Mouse (Mus musculus): Measurements from ENCODE around the gene Ankrd33b. TPM values are rescaled to one million over a fixed set of nuclear protein-coding genes. Genes with fewer than 3 reads are reported as not detected.

Gene Ankrd33b
- 10 to 100 TPM; 16.2 to 17.4 TPM for total RNA-seq (2021)

DNA sequence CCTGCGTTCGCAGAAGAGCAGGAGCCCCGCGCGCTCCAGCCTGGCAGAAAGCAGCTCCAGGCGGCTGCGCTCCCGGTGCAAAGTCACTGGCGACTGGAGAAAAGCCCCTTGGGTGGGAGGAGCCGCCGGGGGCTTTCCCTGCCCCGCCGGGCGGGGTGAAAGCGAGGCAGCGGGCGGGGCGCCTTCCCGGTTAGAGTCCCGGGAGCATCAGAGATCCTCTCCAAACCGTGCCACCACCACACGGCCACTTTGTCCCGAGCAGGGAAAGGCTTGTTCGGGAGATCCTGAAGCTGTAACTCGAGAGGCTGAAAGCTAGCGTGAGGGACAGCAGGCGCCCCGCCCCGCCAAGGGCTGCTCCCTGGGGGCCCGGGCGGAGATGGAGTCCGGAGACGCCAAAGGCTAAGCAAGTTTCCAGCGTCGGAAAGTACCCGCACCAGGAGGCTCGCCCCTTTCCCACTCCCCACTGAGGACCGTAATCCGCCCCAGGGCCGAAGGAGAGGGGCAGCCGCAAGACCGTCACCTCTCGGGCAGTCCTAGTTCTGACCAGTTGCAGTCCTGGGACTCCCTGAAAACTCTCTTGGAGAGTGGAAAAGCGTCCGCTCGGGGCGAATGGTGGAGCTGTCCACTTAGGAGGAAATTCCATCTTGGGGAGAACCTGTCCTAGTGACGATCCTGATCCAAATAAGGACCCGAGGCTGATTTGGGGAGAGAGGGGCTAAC, at the start of gene Ankrd33b:
TSS of gene Ankrd33b (minus strand) at position 246 of the 720 bp plus-strand sequence.
- intact Hi-C loops (cut with DNase I), result loop anchor here (2.0 to 5.0 kb wide), 3 partner anchors 53 to 80 kb away; no protein-coding TSS in a partner anchor
- DNase-seq, result peak; percentile 80 to 82

DNA sequence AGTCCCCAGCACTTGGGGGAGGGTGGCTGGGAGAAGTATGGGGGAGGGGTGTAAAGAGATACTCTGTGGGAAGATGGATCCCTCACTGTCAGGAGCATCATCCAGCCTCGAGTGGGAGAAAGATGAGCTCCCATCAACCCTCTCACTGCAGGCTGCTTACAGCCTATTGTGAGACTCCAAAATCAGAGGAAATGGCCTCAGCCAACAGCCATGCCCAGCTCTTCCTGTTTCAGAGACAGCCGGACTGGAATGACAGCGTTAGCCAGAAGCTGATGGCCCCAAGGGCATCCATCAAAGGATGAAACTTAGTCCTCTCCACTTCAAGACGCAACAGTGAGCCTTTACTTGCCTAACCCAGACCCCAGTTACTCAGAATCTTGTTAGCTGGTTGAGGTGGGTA, 47.7 kb upstream of the Ankrd33b start:
- no peak for DNase-seq
- intact Hi-C loops (cut with DNase I), result no loop called here

DNA sequence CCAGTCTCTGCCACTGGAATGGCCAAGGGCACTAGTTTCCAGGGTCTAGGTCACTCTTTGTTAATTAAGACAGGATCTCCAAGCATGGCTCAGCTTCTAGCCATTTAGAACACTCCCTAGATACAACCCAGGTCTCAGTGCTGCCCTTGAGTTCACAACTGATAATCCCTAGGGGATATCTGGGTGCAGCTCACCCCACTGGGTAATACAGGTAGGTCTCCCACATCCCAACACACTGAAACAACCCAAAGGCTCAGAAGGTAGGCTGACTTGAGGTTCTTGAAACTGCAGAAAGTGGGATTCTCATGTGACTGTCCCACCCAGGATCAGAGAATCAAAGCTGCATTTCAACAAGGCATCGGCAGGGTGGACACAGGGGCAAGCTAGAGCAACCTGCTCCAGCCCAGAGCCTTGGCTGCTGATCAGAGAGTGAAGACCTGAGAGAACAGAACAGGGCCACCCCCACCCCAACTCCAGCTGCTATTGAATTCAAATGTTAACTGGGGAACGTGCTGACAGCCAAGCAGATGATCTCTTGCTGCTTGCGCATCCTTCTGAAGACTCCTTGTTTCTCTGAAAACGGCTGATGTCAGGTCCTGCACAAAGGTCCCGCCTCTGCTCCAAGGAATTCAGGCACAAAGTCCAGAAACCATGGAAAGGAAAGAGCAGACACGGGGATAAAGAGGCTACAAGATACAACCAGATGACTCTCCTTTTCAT, 46.8 kb upstream of the Ankrd33b start:
- intact Hi-C loops (cut with DNase I), result no loop called here
- no peak for DNase-seq

DNA sequence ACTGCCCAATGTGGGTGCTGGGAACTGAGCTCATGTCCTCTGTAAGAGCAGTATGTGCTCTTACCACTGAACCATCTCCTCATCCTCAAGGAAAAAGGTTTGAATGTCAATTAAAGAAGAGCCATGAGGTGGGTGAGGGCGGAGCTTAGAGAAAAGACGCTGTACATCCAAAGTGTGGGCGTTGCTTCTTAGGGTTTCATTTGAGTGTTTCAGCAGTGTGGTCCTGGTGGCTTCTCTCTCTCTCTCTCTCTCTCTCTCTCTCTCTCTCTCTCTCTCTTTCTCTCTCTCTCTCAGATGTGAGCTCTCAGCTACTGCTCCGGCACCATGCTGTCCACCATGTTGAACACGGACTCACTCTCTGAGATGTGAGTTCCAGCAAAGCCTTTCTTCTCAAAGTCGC, 46.1 kb upstream of the Ankrd33b start:
- intact Hi-C loops (cut with DNase I), result no loop called here

DNA sequence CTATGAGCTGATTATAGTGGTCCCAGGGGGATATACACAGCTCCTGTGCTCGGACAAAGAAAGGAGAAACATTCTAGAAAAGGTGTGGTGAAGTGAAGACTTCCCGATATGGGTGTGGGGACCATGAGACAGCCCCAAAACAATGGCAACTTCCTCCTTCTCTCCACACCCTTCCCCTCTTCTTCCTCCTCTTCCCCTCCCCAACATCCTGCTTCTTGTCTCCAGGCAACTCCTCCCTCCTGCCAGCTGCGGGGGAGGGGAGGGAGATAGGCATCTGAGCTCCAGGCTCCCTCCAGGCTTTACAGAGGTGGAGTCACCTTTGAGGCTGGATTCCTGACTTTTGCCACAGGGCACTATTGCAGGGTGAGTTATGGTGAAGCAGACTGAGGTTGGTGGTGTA, 45.4 kb upstream of the Ankrd33b start:
- intact Hi-C loops (cut with DNase I), result no loop called here
- DNase-seq, result peak; percentile 17 to 22

More for the DNA sequence above, 46.1 kb upstream of the Ankrd33b start:
- no peak for DNase-seq

DNA sequence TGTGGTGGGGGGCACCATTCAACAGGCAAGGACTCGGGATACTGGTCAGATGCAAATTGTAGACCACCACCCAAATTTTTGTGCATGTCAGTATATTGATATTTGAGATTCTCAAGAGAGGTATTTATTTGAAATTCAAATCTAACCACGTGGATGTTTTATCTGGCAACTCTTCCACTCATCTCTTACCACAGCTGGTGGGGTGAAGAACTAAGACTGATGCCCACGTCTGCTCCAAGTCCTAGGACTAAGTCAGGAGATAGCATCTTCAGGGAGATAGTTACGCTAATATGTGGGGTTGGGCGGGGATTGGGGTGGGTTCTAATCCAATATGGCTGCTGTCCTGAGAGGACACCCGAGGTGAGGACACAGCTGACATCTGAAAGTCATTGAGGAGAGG, 44.9 kb upstream of the Ankrd33b start:
- DNase-seq, result no peak
- intact Hi-C loops (cut with DNase I), result no loop called here

DNA sequence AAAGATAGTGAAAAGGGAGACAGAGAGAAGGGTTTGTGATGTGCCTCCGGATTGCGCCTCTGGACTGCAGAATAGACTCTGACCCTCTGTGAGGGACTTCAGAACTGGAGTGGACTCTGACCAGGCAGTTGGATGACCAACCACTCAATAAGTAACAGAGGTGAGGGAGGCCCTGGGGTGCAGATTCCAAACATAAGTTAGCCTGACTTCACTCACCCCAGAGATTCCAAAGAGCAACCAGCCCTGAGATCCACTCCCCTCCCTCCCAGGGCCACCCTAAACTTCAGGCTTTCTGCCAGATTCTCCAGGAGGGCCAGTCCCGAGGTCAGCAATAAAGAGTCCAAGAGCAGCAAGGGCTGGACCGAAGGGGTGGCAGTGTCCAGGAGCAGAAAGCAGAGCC, 40.0 kb upstream of the Ankrd33b start:
- DNase-seq, result no peak
- intact Hi-C loops (cut with DNase I), result no loop called here

DNA sequence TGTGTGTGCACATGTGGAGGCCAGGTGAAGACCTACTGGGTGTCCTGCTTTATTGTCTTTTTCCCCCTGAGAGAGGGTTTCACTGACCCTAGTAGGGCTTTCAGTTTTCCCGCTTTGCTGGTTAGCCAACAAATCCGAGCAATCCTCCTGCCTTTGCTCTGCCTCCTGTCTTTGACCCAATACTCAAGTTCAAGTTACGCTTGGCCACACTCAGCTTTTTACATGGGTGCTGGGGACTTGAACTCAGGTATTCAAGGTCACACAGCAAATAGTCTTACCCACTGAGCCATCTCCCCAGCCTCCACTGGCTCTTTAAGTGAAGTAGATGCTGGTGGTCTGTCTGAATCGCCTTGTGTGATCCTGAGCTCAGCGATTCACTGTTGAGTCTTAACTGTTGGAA, 39.4 kb upstream of the Ankrd33b start:
- intact Hi-C loops (cut with DNase I), result no loop called here
- no peak for DNase-seq

DNA sequence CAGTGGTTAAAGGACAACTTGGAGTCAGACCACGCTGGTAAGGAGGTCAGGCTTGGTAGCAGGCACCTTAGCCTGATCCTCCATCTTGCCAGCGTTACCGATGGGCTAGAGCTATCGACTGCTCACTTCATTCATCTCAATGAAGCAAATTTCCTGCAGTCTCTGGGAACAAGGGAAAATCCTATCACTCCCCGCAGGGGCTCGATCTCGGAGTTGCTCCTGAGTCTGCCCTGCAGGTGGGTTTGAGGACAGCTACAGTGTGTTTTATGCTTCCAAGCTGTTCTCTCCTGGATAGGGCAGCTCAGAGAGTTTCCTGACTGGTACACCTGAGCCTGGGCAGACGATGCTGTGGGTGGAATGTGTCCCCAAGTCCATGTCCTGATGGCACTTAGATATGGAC, 36.8 kb upstream of the Ankrd33b start:
- intact Hi-C loops (cut with DNase I), result no loop called here
- DNase-seq, result no peak

DNA sequence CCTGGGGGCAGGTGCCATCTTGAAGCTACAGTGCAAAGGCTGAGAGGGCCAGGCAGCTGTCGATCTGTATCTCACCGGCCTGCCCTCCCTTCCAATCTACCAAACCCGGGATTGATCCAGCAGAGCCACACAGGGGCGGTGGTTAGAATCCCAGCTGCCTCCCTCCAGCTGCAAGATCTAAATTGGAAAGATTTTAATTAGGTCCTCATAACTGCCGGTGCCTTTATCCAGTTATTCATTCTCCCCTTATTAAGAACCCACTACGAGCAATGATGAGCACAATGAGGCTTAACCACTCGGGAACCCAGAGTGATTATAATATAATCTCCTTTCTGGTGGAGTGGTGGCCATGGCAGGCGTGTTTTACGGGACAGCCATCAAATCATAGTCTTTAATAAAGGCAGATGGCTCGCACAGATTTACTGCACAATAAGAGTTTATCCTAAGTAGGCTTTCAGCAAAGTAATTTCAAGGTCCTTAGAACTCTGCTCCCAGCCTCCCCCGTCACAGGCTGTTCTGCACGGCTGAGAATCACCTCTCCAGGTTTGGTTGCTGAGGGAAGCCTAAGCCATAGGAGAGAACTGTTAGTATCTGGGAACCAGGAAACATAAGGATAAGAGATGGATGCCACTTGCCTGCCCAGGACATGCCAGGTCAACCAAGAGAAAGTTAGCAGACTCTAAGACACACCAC, 34.8 kb upstream of the Ankrd33b start:
- no peak for DNase-seq
- intact Hi-C loops (cut with DNase I), result no loop called here

DNA sequence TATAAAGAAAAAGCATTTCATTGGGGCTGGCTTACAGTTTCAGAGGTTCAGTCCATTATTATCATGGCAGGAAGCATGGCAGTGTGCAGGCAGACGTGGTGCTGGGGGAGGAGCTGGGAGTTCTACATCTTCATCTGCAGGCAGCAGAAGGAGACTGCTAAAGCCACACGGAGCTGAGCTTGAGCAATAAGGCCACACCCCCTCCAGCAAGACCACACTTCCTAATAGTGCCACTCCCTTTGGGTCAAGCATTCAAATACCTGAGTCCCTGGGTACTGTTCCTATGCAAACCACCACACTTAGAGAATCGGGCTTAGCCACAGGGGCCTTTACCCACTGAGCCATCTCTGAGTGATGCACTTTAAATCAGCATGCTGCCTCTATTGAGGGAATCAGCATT, 33.4 kb upstream of the Ankrd33b start:
- no peak for DNase-seq
- intact Hi-C loops (cut with DNase I), result no loop called here

DNA sequence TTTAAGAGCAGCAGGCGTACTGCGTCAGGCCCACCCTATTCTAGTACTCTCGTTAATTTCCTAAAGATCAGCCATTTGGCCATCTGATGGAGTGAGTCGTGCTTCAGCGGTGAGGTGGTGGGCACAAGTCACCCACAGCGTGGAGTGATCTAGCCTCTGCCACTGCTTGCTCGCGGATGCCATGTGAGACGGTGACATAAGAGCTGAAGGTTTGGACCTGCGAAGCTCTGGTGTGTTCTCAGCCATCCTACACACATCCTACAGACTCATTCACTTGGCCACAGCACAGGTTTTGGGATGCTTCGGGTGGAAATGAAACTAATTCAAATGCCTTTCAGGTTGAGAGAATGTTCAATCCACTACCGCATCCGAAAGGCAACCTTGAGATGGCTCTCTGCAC, 31.2 kb upstream of the Ankrd33b start:
- DNase-seq, result no peak

DNA sequence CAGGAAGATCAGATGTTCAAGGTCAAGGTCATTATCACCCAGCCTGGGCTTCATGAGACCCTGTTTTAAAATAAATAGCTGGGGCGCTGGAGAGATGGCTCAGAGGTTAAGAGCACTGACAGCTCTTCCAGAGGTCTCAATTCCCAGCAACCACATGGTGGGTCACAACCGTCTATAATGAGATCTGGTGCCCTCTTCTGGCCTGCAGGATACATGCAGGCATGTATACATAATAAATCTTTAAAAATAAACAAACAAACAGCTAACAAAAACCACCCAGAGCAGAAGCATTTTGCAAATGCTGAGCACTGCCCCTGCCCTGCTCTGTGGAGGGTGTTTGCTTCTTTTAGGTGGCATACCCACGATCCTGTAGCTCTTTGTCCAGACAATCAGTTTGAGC, 29.9 kb upstream of the Ankrd33b start:
- no peak for DNase-seq
- intact Hi-C loops (cut with DNase I), result no loop called here

More for the DNA sequence above, 31.2 kb upstream of the Ankrd33b start:
- intact Hi-C loops (cut with DNase I), result no loop called here

DNA sequence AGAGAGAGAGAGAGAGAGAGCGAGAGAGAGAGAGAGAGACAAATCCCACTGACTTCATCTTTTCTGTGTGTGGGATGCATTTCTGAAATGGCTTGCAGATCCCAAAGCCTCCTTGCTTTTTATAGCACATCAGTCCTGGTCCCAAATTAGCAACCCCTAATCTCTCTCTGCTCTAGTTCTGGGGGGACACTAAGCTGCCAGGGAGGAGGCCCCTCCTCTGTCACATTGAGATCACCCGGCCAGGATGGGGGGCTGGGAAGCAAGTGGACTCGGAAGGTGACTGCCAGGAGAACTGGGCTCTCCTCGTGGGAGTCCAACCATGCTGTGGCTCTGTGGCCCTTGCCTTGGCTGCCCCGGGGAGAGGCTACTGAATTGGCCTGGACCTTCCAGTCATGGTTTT, 29.2 kb upstream of the Ankrd33b start:
- intact Hi-C loops (cut with DNase I), result no loop called here

DNA sequence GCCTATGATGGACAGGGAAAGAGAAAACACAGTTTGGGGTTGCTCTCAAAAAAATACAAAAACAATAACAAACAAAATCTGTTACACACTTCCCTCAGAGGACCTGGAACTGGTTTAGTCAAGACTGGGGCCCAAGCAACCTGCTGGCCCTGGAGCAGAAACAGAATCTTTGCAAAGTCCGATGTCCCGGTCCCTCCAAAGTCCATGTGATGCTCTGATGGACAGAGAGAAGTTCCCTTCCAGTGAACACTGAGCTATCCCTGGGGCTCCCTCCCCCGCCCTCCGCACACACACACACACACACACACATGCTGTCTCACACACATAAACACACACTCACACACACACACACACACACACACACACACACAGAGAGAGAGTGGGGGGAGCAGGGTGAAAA, 28.5 kb upstream of the Ankrd33b start:
- intact Hi-C loops (cut with DNase I), result no loop called here
- peak in 1 of 2 experiments; percentile 11 for DNase-seq

More for the DNA sequence above, 29.2 kb upstream of the Ankrd33b start:
- peak; percentile 67 to 82 for DNase-seq

DNA sequence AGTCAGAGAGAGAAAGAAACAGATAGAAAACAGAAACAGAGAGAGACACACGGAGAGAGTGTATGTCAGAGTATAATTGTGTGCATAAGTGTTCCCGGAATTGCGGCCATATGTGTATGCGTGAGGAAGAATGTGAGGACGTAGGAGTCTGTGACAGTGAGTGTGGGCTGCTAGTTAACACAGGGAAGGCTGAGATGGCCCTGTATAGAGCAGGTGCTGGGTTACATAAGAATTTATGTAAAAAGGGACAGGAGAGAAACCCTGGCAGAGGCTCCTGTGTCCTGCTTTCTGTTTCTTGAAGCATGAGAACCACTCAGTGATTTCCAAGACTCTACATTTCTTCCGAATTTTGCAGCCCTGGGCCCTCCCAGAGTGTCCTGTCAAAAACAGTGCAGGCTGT, 25.9 kb upstream of the Ankrd33b start:
- intact Hi-C loops (cut with DNase I), result no loop called here
- DNase-seq, result no peak

DNA sequence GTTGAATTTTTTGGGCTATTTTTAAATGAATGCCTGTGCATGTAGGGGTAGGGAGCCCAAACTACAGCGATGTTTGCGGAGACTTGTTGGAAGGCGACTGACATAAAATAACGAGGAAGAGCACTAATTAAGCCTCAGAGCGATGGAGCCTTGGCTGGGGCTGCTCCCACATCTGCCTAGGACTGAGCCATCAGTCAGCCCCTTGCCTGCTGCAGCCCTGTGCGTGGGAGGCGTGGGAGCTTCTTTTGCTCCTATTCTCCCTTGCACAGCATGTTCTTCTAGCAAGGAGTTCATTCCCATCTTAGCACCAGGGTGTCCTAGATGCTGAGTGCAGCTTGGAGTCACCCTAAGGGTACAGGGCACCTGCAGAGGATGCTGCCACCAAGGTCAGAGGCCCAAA, 25.2 kb upstream of the Ankrd33b start:
- no peak for DNase-seq
- intact Hi-C loops (cut with DNase I), result no loop called here

DNA sequence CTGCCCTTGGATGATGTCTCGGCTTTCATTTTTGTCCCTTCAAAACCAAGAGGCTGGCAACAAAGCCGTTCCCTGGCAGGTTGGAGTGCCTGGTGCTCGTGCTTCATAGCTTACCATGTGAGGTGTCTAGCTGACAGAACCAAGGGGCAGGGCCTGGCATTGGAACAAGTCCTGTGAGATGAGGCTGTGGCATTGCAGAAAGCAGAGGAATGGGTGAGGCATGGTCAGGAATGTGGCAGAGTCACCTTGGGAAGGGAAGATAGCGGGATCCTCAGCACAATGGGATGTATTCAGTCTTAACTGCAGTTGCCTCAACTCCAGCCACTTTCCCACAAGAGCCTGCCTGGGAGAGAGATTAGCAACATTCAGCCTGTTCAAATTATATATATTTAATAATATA, 24.6 kb upstream of the Ankrd33b start:
- intact Hi-C loops (cut with DNase I), result no loop called here
- DNase-seq, result peak; percentile 28 to 32

DNA sequence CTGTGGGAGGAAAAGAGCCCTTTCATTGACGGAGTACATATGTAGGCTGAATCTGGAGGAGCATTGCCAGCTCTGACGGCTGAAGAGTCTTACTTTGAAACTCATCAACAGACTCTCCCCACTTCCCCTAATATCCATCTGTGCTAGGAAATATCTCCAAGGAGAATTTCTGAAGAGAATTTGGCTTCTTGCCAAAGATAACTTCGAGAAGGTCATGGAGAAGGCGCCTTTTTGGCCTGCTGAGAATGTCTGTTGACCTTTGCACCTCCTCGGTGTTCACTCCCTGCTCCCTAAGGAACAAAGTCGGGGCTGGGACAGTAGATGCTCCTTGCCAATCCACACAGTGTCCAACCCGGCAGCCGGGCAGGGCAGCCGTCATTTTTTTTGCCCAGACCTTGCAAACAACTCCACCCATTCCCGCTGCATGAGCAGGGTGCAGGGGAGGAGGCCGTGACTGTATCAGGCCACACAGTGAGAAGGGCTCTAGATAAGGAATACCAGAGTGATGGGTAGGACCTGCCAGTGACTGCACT, 14.5 kb upstream of the Ankrd33b start:
- peak; percentile 30 to 41 for DNase-seq
- intact Hi-C loops (cut with DNase I), result no loop called here

DNA sequence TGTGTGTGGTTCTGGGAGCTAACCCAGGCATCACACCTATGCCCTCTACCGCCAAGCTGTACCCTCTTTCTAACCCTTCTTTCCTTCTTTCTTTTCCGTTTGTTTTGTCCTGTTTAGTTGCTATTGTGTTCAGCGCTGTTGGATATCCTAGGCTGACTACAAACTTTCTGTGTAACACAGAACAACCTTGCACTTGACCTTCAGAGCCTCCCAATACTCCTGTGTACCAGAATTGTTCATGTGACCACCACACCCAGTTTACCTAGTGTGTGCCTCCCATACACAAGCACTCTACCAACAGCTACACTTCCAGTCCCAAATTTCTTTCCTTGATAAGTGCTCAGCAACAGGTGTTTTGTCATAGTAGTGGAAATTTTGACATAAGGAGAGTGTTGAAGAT, 11.9 kb upstream of the Ankrd33b start:
- intact Hi-C loops (cut with DNase I), result no loop called here
- no peak for DNase-seq

DNA sequence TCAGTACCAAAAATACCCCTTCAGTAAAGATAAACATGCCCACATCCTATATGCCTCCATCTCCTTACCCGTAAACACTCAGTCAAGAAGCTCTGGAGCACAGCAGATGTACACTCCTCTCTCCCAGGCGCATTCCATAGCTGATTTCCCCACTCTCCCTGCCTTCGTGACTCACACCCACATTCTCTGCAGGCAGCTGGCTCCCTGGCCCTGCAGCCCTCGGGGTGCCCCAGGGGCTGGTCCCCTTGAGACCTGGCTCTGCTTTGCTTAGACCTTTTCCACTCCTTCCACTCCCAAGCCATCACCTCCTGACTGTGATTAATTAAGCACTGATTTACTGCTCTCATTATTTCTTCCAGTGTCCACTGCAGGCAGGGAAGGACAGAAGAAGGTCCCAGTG, 7.7 kb upstream of the Ankrd33b start:
- intact Hi-C loops (cut with DNase I), result no loop called here
- no peak for DNase-seq

All from heart, postnatal 10 days (tissue).